Mouse (Mus musculus) testis, adult 2 months (tissue): Measurements from ENCODE around the gene Fam184a.

ENCODE experiments used
- CTCF ChIP-seq: fragments of 200-500 bp; IDR thresholded peaks from 2 replicates; pipeline ENCODE4 v1.5.1; 2012; ENCODE audit warnings: low read depth, mild to moderate bottlenecking, inconsistent platforms, low read length, moderate library complexity; ENCODE audit not compliant: control insufficient read depth, insufficient read depth, insufficient replicate concordance
- POLR2A ChIP-seq: fragments of 200-500 bp; IDR thresholded peaks from 2 replicates; pipeline ENCODE4 v1.6.1; 2012; ENCODE audit warnings: low read depth, mild to moderate bottlenecking, inconsistent platforms, low read length, moderate library complexity; ENCODE audit not compliant: control insufficient read depth

- peak; percentile 51; the same call in 1 of the 2 replicates for TF ChIP-seq CTCF
- TF ChIP-seq POLR2A, result peak; percentile 78
These were observed 154.2 kb downstream of the Fam184a start, which contains the start of gene Asf1a for GRCm38 (mm10) chr10:53596677-53597120.
